Mouse (Mus musculus) inflammation-experienced regulatory T-cells (primary cell): ENCODE results near the gene Pqbp1. TPM values are rescaled to one million over a fixed set of nuclear protein-coding genes. Genes with fewer than 3 reads are reported as not detected.

Experiments used
- polyA plus RNA-seq, 2 experiments: library from polyadenylated mRNA; unstranded; fragments of 100-300 nt; shearing (Covaris generic); gene quantifications; one replicate each; pipeline ENCODE4 v1.2.1; 2017

Pqbp1 gene
- polyA plus RNA-seq: 100 to 1,000 TPM; 144 to 146 TPM

DNA sequence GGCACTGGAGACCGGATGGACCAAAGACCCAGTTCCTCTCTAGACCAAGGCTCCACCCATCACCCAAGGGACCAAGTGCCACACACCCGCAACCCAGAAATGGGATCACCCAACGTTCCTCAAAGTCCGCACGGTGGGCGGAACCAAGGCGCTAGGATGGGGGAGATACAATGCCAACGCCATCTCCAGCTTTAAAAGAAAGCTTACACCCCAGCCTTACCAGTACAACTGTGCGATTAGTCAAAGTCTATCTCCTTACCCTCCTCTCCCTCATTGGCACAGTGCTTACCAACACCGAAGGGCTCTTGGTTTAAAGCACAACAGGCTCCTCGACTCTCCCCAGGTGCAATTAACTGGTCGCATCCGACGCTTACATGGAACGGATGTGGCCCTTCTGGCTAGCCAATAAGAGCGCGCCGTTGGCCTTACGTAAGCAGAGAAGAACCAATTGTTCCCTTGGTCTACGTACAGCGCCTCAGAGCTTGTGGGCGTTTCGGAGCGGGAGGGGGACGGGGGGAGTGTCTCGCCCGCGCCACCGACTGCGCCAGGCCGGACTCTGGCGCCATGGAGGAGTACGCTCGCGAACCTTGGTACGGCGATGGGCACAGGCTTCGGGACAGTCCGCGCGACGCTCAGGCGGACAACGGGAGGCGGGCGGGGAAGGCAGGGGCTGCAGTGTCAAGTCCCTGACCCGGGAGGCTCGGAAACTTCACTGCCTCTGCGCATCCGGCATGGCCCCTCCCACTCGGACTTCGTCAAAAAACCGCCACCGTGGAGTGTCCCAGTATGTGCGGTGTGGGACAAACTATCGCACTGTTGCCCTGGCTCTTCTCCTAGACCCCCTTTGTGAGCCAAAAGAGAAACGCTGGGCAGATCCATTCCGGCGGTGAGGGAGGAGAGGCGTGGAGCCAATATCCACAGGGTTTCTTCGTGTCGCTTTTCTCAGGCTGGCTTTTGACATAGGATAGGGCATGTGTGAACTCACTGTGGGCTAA is at the start of gene Pqbp1, which contains the start of gene Timm17b:
Pqbp1 (minus strand) TSS at position 390 of the 995 bp plus-strand sequence.
Timm17b (plus strand) TSS at position 478 of the 995 bp plus-strand sequence.

DNA sequence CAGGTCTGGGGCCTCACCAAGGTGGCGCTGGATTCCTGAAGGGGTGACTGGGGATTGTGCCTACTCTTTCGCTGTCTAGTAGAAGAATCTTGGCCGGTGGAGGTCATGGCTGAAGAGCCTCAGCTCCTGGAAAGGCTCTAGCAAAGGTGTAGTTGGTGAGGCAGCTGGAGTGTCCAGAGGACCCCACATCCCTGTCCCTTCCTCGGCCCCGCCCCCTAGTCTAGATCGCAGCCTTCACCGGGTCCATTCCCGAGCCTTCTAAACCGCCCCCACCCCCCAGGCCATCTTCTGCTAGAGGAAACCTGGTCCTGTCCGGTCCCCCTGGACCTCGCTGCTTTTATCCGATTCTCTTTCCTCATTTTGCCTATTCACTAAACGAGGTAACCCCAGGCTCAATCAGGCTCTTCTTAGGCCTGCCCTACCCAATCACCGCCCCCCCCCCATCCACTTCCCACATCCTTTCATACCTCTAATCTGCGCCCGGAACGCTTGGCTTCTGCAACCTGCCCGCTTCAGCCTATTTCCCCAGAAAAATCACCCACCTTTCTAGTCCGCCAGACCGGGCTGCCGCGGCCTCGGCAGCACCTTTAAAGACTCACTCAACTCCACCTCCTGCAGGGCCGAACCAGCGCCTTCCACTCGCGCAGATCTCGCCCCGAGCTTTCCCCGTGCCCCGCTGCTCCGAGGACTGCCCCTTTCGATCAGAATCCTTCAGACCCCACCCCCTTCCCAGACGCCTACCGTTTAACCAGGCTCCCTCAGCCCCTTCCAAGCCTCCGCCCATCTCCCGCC is 48.2 kb upstream of the Pqbp1 start, which contains the start of gene Hdac6:
Hdac6 (minus strand) TSS at position 782 of the 792 bp plus-strand sequence.

DNA sequence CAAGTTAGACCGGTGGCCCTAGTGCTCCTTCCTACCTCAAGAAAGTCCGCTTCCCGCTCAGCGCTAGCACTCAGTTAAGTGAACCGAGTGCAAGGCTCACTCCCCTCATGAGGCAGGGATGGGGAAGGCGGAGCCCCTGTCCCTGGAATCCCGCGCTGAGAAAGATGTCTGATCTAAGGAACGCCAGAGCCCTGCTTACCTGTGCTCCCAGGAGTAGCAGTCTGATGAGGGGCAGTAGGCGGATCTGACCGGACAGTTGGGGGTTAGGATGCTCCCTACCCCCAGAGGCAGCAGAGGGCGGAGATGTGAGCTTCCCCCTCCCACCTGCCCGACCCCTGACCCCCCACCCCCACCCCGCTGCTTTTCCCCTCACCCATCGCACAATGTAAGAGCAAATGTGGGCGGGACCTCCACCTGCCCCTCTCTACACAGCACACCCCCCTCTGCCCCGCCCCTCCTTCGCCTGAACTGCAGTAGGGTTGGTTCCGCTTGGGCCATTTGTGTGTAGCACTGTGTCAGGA is 29.3 kb upstream of the Pqbp1 start, which contains the start of gene Eras:
Eras (minus strand) TSS at position 338 of the 521 bp plus-strand sequence.

DNA sequence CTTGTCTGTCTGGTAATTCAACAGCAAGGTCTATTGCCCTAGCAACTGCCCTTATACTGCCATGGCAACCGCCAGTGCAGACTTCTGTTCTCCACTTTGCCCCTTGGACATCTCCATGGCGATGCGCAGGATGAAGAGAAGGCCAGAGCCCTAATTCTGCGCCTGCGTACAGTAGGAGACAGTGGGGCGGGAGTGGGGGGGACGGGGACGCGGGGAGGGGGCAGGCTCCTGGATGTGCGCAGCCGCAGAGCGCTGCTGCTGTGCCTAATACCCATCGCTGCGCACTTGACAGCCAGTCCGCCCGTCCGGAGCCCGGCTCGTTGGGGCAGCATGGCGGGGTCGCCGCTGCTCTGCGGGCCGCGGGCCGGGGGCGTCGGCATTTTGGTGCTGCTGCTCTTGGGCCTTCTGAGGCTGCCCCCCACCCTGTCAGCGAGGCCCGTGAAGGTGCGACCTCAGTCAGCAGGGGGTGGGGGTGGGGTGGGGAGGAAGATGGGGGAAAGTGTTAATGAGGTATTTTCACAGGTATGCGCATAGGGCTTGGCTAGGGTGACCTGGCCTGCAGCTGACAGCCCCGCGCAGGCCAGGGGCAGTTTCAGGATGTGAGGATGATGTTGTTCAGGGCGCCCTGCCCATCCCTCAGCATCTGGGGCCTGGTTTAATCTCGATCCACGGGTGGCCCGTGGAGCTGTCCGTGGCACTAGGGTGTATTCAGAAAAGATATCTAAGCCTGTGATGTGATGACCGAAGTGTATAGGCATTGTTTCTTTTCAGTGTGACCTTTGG is 20.7 kb upstream of the Pqbp1 start, which contains the start of gene Pcsk1n:
Pcsk1n (plus strand) TSS at position 222 of the 783 bp plus-strand sequence.

GRCm38 (mm10) chrX:7909242-7909641 is 10.2 kb upstream of the Pqbp1 start, which contains the start of gene Gm10490:
Gm10490 (plus strand) TSS chrX:7909542.

DNA sequence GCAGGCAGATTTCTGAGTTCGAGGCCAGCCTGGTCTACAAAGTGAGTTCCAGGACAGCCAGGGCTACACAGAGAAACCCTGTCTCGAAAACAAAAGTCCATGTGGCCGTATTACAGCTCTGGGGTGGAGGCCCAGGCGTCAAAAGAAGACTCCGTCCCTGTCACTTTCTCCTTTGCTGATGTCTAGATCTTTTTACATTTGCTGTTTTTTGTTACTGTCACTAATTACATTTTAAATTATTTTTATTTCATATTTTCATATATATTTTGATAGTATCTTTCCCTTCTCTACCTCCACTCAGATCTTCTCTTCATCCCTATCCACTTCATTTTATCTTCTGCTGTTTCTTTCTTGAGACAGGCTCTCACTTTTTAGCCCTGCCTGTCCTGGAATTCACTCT is 8.7 kb upstream of the Pqbp1 start, which contains the start of gene Gm10491:
Gm10491 (minus strand) TSS at position 101 of the 400 bp plus-strand sequence.

GRCm38 (mm10) chrX:7883841-7884567 is 15.1 kb downstream of the Pqbp1 start, which contains the start of gene Slc35a2:
Slc35a2 (plus strand) TSS chrX:7884028.

GRCm38 (mm10) chrX:7878007-7878419 is 21.1 kb downstream of the Pqbp1 start, which contains the start of gene Pim2:
Pim2 (plus strand) TSS chrX:7878262.

Other genes starting within 250 kb of the Pqbp1 start
- 10 to 100 TPM; 28.9 to 30.0 TPM for gene Prickle3, start 242.0 kb downstream of the Pqbp1 start, polyA plus RNA-seq
- gene Plp2, start 227.9 kb downstream of the Pqbp1 start, polyA plus RNA-seq: 10 to 100 TPM; 89.2 to 98.4 TPM
- not detected for gene Magix, start 218.0 kb downstream of the Pqbp1 start, polyA plus RNA-seq
- gene Gpkow, start 202.1 kb downstream of the Pqbp1 start, polyA plus RNA-seq: 10 to 100 TPM; 52.1 to 78.0 TPM
- 10 to 100 TPM; 75.7 to 78.1 TPM for gene Wdr45, start 184.9 kb downstream of the Pqbp1 start, polyA plus RNA-seq
- gene Gm45208, start 177.0 kb downstream of the Pqbp1 start, polyA plus RNA-seq: not detected
- 10 to 100 TPM; 36.2 to 40.3 TPM for gene Praf2, start 170.8 kb downstream of the Pqbp1 start, polyA plus RNA-seq
- under 1 TPM; 0.11 to 0.55 TPM for gene Ccdc120, start 148.4 kb downstream of the Pqbp1 start, polyA plus RNA-seq
- gene Tfe3, start 136.7 kb downstream of the Pqbp1 start, polyA plus RNA-seq: 10 to 100 TPM; 30.6 to 35.2 TPM
- 10 to 100 TPM; 95.0 to 98.3 TPM for gene Gripap1, start 109.5 kb downstream of the Pqbp1 start, polyA plus RNA-seq
- 1 to 10 TPM in 1 of 2 experiments, under 1 TPM in 1; 0.69 to 2.4 TPM for gene Kcnd1, start 77.0 kb downstream of the Pqbp1 start, polyA plus RNA-seq
- 100 to 1,000 TPM; 196 to 198 TPM for gene Otud5, start 57.9 kb downstream of the Pqbp1 start, polyA plus RNA-seq
- gene Pim2, start 21.0 kb downstream of the Pqbp1 start, polyA plus RNA-seq: 10 to 100 TPM; 51.7 to 86.2 TPM
- 10 to 100 TPM; 39.3 to 39.5 TPM for gene Slc35a2, start 15.2 kb downstream of the Pqbp1 start, polyA plus RNA-seq
- gene Timm17b, start 88 bp upstream of the Pqbp1 start, polyA plus RNA-seq: 100 to 1,000 TPM; 130 to 136 TPM
- not detected for gene Gm10491, start 8.6 kb upstream of the Pqbp1 start, polyA plus RNA-seq
- not detected for gene Gm10490, start 10.3 kb upstream of the Pqbp1 start, polyA plus RNA-seq
- gene Pcsk1n, start 20.6 kb upstream of the Pqbp1 start, polyA plus RNA-seq: under 1 TPM in 1 of 2 experiments, not detected in 1; 0.38 TPM
- under 1 TPM in 1 of 2 experiments, not detected in 1; 0.44 TPM for gene Eras, start 29.3 kb upstream of the Pqbp1 start, polyA plus RNA-seq
- gene Hdac6, start 48.6 kb upstream of the Pqbp1 start, polyA plus RNA-seq: 10 to 100 TPM; 13.0 to 14.0 TPM
- gene Gata1, start 78.8 kb upstream of the Pqbp1 start, polyA plus RNA-seq: 10 to 100 TPM; 25.9 to 28.4 TPM
- not detected for gene Glod5, start 119.2 kb upstream of the Pqbp1 start, polyA plus RNA-seq
- gene Suv39h1, start 175.5 kb upstream of the Pqbp1 start, polyA plus RNA-seq: 10 to 100 TPM; 22.7 to 32.2 TPM
- gene Was, start 191.2 kb upstream of the Pqbp1 start, polyA plus RNA-seq: 10 to 100 TPM; 80.0 to 87.7 TPM
- 10 to 100 TPM; 24.4 to 32.3 TPM for gene Wdr13, start 233.6 kb upstream of the Pqbp1 start, polyA plus RNA-seq
- 100 to 1,000 TPM; 502 to 511 TPM for gene Rbm3, start 246.6 kb upstream of the Pqbp1 start, polyA plus RNA-seq